Mouse (Mus musculus) CH12.LX (cell line): ENCODE data around the gene P3h2.

ENCODE experiments used
- CHD1 ChIP-seq: IDR thresholded peaks from 2 replicates; pipeline ENCODE4 v1.6.1; 2012; ENCODE audit warnings: low read depth, low read length, improper control_type of control experiment, inconsistent platforms
- CTCF ChIP-seq, 2 experiments: IDR thresholded peaks in 1 of 2; conservative IDR thresholded peaks in 1 of 2; 2 replicates each; pipeline ENCODE4 v1.5.1; 2011 to 2012; ENCODE audit warnings: low read depth in 2 of 2, low read length in 2 of 2, improper control_type of control experiment in 1 of 2, inconsistent platforms in 1 of 2, mild to moderate bottlenecking in 1 of 2, moderate library complexity in 1 of 2
- E2F4 ChIP-seq: IDR thresholded peaks from 2 replicates; pipeline ENCODE4 v1.6.1; 2011; ENCODE audit warnings: low read depth, low read length, improper control_type of control experiment; ENCODE audit not compliant: insufficient replicate concordance
- MAX ChIP-seq: IDR thresholded peaks from 2 replicates; pipeline ENCODE4 v1.6.1; 2011; ENCODE audit warnings: low read length, improper control_type of control experiment
- MYC ChIP-seq: IDR thresholded peaks from 2 replicates; pipeline ENCODE4 v1.6.1; 2011; ENCODE audit warnings: low read depth, mild to moderate bottlenecking, improper control_type of control experiment, low read length
- POLR2A ChIP-seq: IDR thresholded peaks from 2 replicates; pipeline ENCODE4 v1.6.1; 2011; ENCODE audit warnings: low read depth, mild to moderate bottlenecking, improper control_type of control experiment, low read length
- ZC3H11A ChIP-seq: IDR thresholded peaks from 2 replicates; pipeline ENCODE4 v1.6.1; 2012; ENCODE audit warnings: low read depth, mild to moderate bottlenecking, inconsistent platforms, low read length, improper control_type of control experiment

GRCm38 (mm10) chr16:26078923-26079351 lies 26.6 kb downstream of the P3h2 start:
- TF ChIP-seq E2F4 (no peak), MAX (no peak), CTCF (conservative IDR thresholded peaks at IDR 0.05 in 1 of 2, IDR thresholded peaks at IDR 0.05 in 1 of 2; ENCODE audit: low read depth in 2 of 2, low read length in 2 of 2) (no peak), POLR2A (no peak), CHD1 (no peak), ZC3H11A (no peak), MYC (no peak)
